In genomic region chr2:69760980-69761379, GRCm38 (mm10) we compare ENCODE assay signal across 26 mouse cellular contexts. TPM values are rescaled to one million over a fixed set of nuclear protein-coding genes. Genes with fewer than 3 reads are reported as not detected.
DNase-seq lines count a peak whose midpoint lies in the region; ATAC-seq and TF ChIP-seq lines count a peak whose summit lies in the region.
"Had no signal": no experiment of that assay in that cellular context is flagged by ENCODE, and none has a peak within 500 bp of the region (broad histone marks: within the 10 kb centered on the region; RNA-seq: fewer than 3 reads in every experiment).

No protein-coding gene starts in this region.

- no peaks in the 10 kb centered on the region for H3K36me3 ChIP-seq in forebrain, embryonic 14.5 days (ENCODE audit: control insufficient read depth, insufficient read depth, low read length)
- no peaks in the 10 kb centered on the region for H3K36me3 ChIP-seq in forebrain, embryonic 11.5 days (ENCODE audit: control insufficient read depth, insufficient read depth, low read length)
- H3K36me3 ChIP-seq in neural tube, embryonic 11.5 days (ENCODE audit: control insufficient read depth, insufficient read depth, low read length), result no peaks in the 10 kb centered on the region
- no peaks in the 10 kb centered on the region for H3K36me3 ChIP-seq in neural tube, embryonic 15.5 days
- H3K36me3 ChIP-seq in hindbrain, postnatal 0 days (ENCODE audit: insufficient read depth, low read length), result no peaks in the 10 kb centered on the region
- no peaks in the 10 kb centered on the region for H3K36me3 ChIP-seq in midbrain, postnatal 0 days (ENCODE audit: insufficient read depth, low read length)
- H3K36me3 ChIP-seq: forebrain, embryonic 15.5 days; G1E; limb, embryonic 12.5 days; liver, embryonic 15.5 days had no signal

- no peak for ATAC-seq in forebrain, embryonic 14.5 days
- ATAC-seq in forebrain, embryonic 11.5 days (replicated peaks; ENCODE audit: low FRiP score), result no peak
- peak; percentile 83 for ATAC-seq in neural tube, embryonic 11.5 days (ENCODE audit: insufficient read depth, low FRiP score, low TSS enrichment)
- ATAC-seq in neural tube, embryonic 15.5 days (ENCODE audit: low FRiP score), result no peak
- ATAC-seq in hindbrain, postnatal 0 days, result peak; percentile 64; the same call in 1 of the 2 replicates
- no peak for ATAC-seq in midbrain, postnatal 0 days (ENCODE audit: low FRiP score)
- ATAC-seq: forebrain, embryonic 15.5 days; inflammation-experienced regulatory T-cells, adult 6 months had no signal

- no peaks in the 10 kb centered on the region for H3K9me3 ChIP-seq in forebrain, embryonic 14.5 days (replicated peaks; ENCODE audit: control insufficient read depth, low read length)
- no peaks in the 10 kb centered on the region for H3K9me3 ChIP-seq in forebrain, embryonic 11.5 days (ENCODE audit: control insufficient read depth, low read length)
- H3K9me3 ChIP-seq in neural tube, embryonic 11.5 days (ENCODE audit: control insufficient read depth, low read length), result no peaks in the 10 kb centered on the region
- no peaks in the 10 kb centered on the region for H3K9me3 ChIP-seq in neural tube, embryonic 15.5 days (replicated peaks)
- H3K9me3 ChIP-seq in hindbrain, postnatal 0 days (ENCODE audit: low read length), result no peaks in the 10 kb centered on the region
- no peaks in the 10 kb centered on the region for H3K9me3 ChIP-seq in midbrain, postnatal 0 days (ENCODE audit: low read length)
- H3K9me3 ChIP-seq: forebrain, embryonic 15.5 days; G1E; limb, embryonic 12.5 days; liver, embryonic 15.5 days had no signal

- no peak overlapping the region for H3K4me3 ChIP-seq in forebrain, embryonic 14.5 days (ENCODE audit: low read depth, low read length)
- no peak overlapping the region for H3K4me3 ChIP-seq in forebrain, embryonic 11.5 days (ENCODE audit: low read depth, low read length)
- H3K4me3 ChIP-seq in neural tube, embryonic 11.5 days (ENCODE audit: low read depth, low read length), result no peak overlapping the region
- no peak overlapping the region for H3K4me3 ChIP-seq in neural tube, embryonic 15.5 days (replicated peaks)
- no peak overlapping the region for H3K4me3 ChIP-seq in hindbrain, postnatal 0 days (ENCODE audit: low read length)
- H3K4me3 ChIP-seq in midbrain, postnatal 0 days (ENCODE audit: low read depth, low read length), result no peak overlapping the region
- H3K4me3 ChIP-seq: forebrain, embryonic 15.5 days; limb, embryonic 12.5 days; liver, embryonic 15.5 days had no signal

- no peaks in the 10 kb centered on the region for H3K27me3 ChIP-seq in forebrain, embryonic 14.5 days (replicated peaks; ENCODE audit: control insufficient read depth, insufficient read depth, low read length)
- H3K27me3 ChIP-seq in forebrain, embryonic 11.5 days (ENCODE audit: control insufficient read depth, insufficient read depth, low read length), result no peaks in the 10 kb centered on the region
- H3K27me3 ChIP-seq in neural tube, embryonic 11.5 days (ENCODE audit: control insufficient read depth, insufficient read depth, low read length), result no peaks in the 10 kb centered on the region
- H3K27me3 ChIP-seq in neural tube, embryonic 15.5 days (replicated peaks), result no peaks in the 10 kb centered on the region
- H3K27me3 ChIP-seq in hindbrain, postnatal 0 days (ENCODE audit: insufficient read depth, low read length), result no peaks in the 10 kb centered on the region
- no peaks in the 10 kb centered on the region for H3K27me3 ChIP-seq in midbrain, postnatal 0 days (ENCODE audit: insufficient read depth, low read length)
- H3K27me3 ChIP-seq: forebrain, embryonic 15.5 days; limb, embryonic 12.5 days; liver, embryonic 15.5 days had no signal

- 64% methylated on average over 5 of the region's 5 CpGs for WGBS in forebrain, embryonic 14.5 days
- WGBS in forebrain, embryonic 11.5 days, result 59% methylated on average over 5 of the region's 5 CpGs
- 48% methylated on average over 5 of the region's 5 CpGs for WGBS in neural tube, embryonic 11.5 days
- 20% methylated on average over 5 of the region's 5 CpGs for WGBS in neural tube, embryonic 15.5 days
- 17% methylated on average over 5 of the region's 5 CpGs for WGBS in hindbrain, postnatal 0 days
- 10% methylated on average over 5 of the region's 5 CpGs for WGBS in midbrain, postnatal 0 days

- no peak overlapping the region for H3K27ac ChIP-seq in forebrain, embryonic 14.5 days (ENCODE audit: low read depth, low read length)
- no peak overlapping the region for H3K27ac ChIP-seq in forebrain, embryonic 11.5 days (ENCODE audit: low read depth, low read length)
- 0 out of 2 replicates have a peak overlapping the region, but pooled peaks have one; percentile 63 for H3K27ac ChIP-seq in neural tube, embryonic 11.5 days (ENCODE audit: low read depth, low read length)
- no peak overlapping the region for H3K27ac ChIP-seq in neural tube, embryonic 15.5 days (replicated peaks)
- H3K27ac ChIP-seq in hindbrain, postnatal 0 days, result no peak overlapping the region; the same call in 1 of the 2 replicates
- H3K27ac ChIP-seq in midbrain, postnatal 0 days (ENCODE audit: low read depth, low read length), result no peak overlapping the region
- H3K27ac ChIP-seq: forebrain, embryonic 15.5 days; limb, embryonic 12.5 days; liver, embryonic 15.5 days had no signal

- H3K9ac ChIP-seq in forebrain, embryonic 14.5 days (ENCODE audit: low read length), result no peak overlapping the region
- no peak overlapping the region for H3K9ac ChIP-seq in forebrain, embryonic 11.5 days (ENCODE audit: low read length)
- H3K9ac ChIP-seq in neural tube, embryonic 11.5 days (ENCODE audit: low read length), result no peak overlapping the region
- no peak overlapping the region for H3K9ac ChIP-seq in neural tube, embryonic 15.5 days (replicated peaks)
- no peak overlapping the region for H3K9ac ChIP-seq in hindbrain, postnatal 0 days (replicated peaks; ENCODE audit: low read length)
- H3K9ac ChIP-seq in midbrain, postnatal 0 days (replicated peaks; ENCODE audit: low read length, poor library complexity, severe bottlenecking), result no peak overlapping the region
- H3K9ac ChIP-seq: forebrain, embryonic 15.5 days; limb, embryonic 12.5 days; liver, embryonic 15.5 days; lung, embryonic 14.5 days had no signal

- no peak for TF ChIP-seq CTCF in hindbrain, postnatal 0 days (IDR thresholded peaks at IDR 0.05; ENCODE audit: low read depth)
- TF ChIP-seq CTCF in midbrain, postnatal 0 days (IDR thresholded peaks at IDR 0.05), result no peak

- no peaks in the 10 kb centered on the region for H3K4me1 ChIP-seq in forebrain, embryonic 14.5 days (ENCODE audit: control insufficient read depth, insufficient read depth, low read length)
- H3K4me1 ChIP-seq in forebrain, embryonic 11.5 days (replicated peaks; ENCODE audit: control insufficient read depth, insufficient read depth, low read length), result no peaks in the 10 kb centered on the region
- H3K4me1 ChIP-seq in neural tube, embryonic 11.5 days (ENCODE audit: control insufficient read depth, insufficient read depth, low read length), result no peaks in the 10 kb centered on the region
- H3K4me1 ChIP-seq in neural tube, embryonic 15.5 days, result no peaks in the 10 kb centered on the region
- H3K4me1 ChIP-seq in hindbrain, postnatal 0 days (ENCODE audit: insufficient read depth, low read length), result no peaks in the 10 kb centered on the region
- no peaks in the 10 kb centered on the region for H3K4me1 ChIP-seq in midbrain, postnatal 0 days (ENCODE audit: insufficient read depth, low read length)
- H3K4me1 ChIP-seq: forebrain, embryonic 15.5 days; limb, embryonic 12.5 days; liver, embryonic 15.5 days had no signal

- DNase-seq in forebrain, embryonic 14.5 days (ENCODE audit: low spot score), result peak; percentile 2
- DNase-seq in forebrain, embryonic 11.5 days (ENCODE audit: low spot score), result no peak
- DNase-seq in neural tube, embryonic 11.5 days (ENCODE audit: low spot score), result peak; percentile 27
- DNase-seq in hindbrain, postnatal 0 days (ENCODE audit: low spot score), result peak; percentile 31
- DNase-seq in midbrain, postnatal 0 days (ENCODE audit: low spot score), result peak; percentile 17
- DNase-seq in right cerebral cortex, postnatal 4 days, result no peak
- DNase-seq in thymus, adult 18-20 months, result no peak
- DNase-seq: adrenal gland, adult 8-10 months; cerebellum, adult 8-10 months; cerebellum, postnatal 36 days; gastrocnemius, postnatal 25 days; heart, adult 18-20 months; heart, postnatal 36 days; kidney, adult 11 months; kidney, postnatal 14 days; layer of hippocampus, adult 9-11 months; lung, embryonic 14.5 days had no signal

- H3K4me2 ChIP-seq in forebrain, embryonic 14.5 days (ENCODE audit: low read length), result no peak overlapping the region
- H3K4me2 ChIP-seq in forebrain, embryonic 11.5 days (ENCODE audit: low read depth, low read length, severe bottlenecking), result no peak overlapping the region
- H3K4me2 ChIP-seq in neural tube, embryonic 11.5 days (ENCODE audit: low read depth), result no peak overlapping the region
- no peak overlapping the region for H3K4me2 ChIP-seq in neural tube, embryonic 15.5 days
- H3K4me2 ChIP-seq in hindbrain, postnatal 0 days (ENCODE audit: low read depth, low read length), result no peak overlapping the region
- no peak overlapping the region for H3K4me2 ChIP-seq in midbrain, postnatal 0 days (ENCODE audit: low read depth, low read length, poor library complexity, severe bottlenecking)
- H3K4me2 ChIP-seq: forebrain, embryonic 15.5 days; heart, embryonic 11.5 days; limb, embryonic 12.5 days; liver, embryonic 15.5 days; lung, embryonic 14.5 days had no signal

RNA-seq across cellular contexts. Expression of gene Ccdc173, which starts 28.4 kb away (rescaled TPM):
- 1.7 and 2.3 TPM in 2 replicates for polyA plus RNA-seq in forebrain, embryonic 14.5 days (2014; fragmentation: Nextera tagmentation; extraction: Ambion mirVana)
- polyA plus RNA-seq in forebrain, embryonic 11.5 days (2014; fragmentation: Nextera tagmentation; extraction: Ambion mirVana), result 4.2 and 4.8 TPM in 2 replicates
- 2.8 and 2.9 TPM in 2 replicates for polyA plus RNA-seq in neural tube, embryonic 11.5 days (2014; fragmentation: Nextera tagmentation; extraction: Ambion mirVana)
- 1.9 and 2.2 TPM in 2 replicates for polyA plus RNA-seq in neural tube, embryonic 15.5 days (2015; fragmentation: Nextera tagmentation; extraction: Ambion mirVana)
- total RNA-seq in hindbrain, postnatal 0 days (2014; rRNA removed), result 0.10 TPM in 1 of 2 replicates, not detected in the other
- 1.7 and 1.9 TPM in 2 replicates for polyA plus RNA-seq in hindbrain, postnatal 0 days (2015; fragmentation: Nextera tagmentation; extraction: Ambion mirVana)
- total RNA-seq in midbrain, postnatal 0 days (2014; rRNA removed), result 0.99 and 1.1 TPM in 2 replicates
- polyA plus RNA-seq in midbrain, postnatal 0 days (2015; fragmentation: Nextera tagmentation; extraction: Ambion mirVana), result 1.4 and 2.0 TPM in 2 replicates
- polyA plus RNA-seq: liver, adult 2 months; small intestine, adult 2 months had no signal

RNA-seq across cellular contexts. Expression of gene Phospho2, which starts 28.4 kb away (rescaled TPM):
- polyA plus RNA-seq in forebrain, embryonic 14.5 days (2014; fragmentation: Nextera tagmentation; extraction: Ambion mirVana), result 43.1 and 45.4 TPM in 2 replicates
- 34.5 and 39.1 TPM in 2 replicates for polyA plus RNA-seq in forebrain, embryonic 11.5 days (2014; fragmentation: Nextera tagmentation; extraction: Ambion mirVana)
- 39.3 and 40.5 TPM in 2 replicates for polyA plus RNA-seq in neural tube, embryonic 11.5 days (2014; fragmentation: Nextera tagmentation; extraction: Ambion mirVana)
- 35.0 and 36.3 TPM in 2 replicates for polyA plus RNA-seq in neural tube, embryonic 15.5 days (2015; fragmentation: Nextera tagmentation; extraction: Ambion mirVana)
- 14.3 and 19.8 TPM in 2 replicates for total RNA-seq in hindbrain, postnatal 0 days (2014; rRNA removed)
- 27.6 and 29.7 TPM in 2 replicates for polyA plus RNA-seq in hindbrain, postnatal 0 days (2015; fragmentation: Nextera tagmentation; extraction: Ambion mirVana)
- 29.7 and 31.8 TPM in 2 replicates for total RNA-seq in midbrain, postnatal 0 days (2014; rRNA removed)
- polyA plus RNA-seq in midbrain, postnatal 0 days (2015; fragmentation: Nextera tagmentation; extraction: Ambion mirVana), result 31.6 and 33.4 TPM in 2 replicates

RNA-seq across cellular contexts. Expression of gene Ppig, which starts 38.6 kb away (rescaled TPM):
- 77.8 and 83.6 TPM in 2 replicates for polyA plus RNA-seq in forebrain, embryonic 14.5 days (2014; fragmentation: Nextera tagmentation; extraction: Ambion mirVana)
- 135 and 146 TPM in 2 replicates for polyA plus RNA-seq in forebrain, embryonic 11.5 days (2014; fragmentation: Nextera tagmentation; extraction: Ambion mirVana)
- polyA plus RNA-seq in neural tube, embryonic 11.5 days (2014; fragmentation: Nextera tagmentation; extraction: Ambion mirVana), result 105 and 115 TPM in 2 replicates
- 133 and 136 TPM in 2 replicates for polyA plus RNA-seq in neural tube, embryonic 15.5 days (2015; fragmentation: Nextera tagmentation; extraction: Ambion mirVana)
- total RNA-seq in hindbrain, postnatal 0 days (2014; rRNA removed), result 9.9 and 11.3 TPM in 2 replicates
- polyA plus RNA-seq in hindbrain, postnatal 0 days (2015; fragmentation: Nextera tagmentation; extraction: Ambion mirVana), result 125 and 139 TPM in 2 replicates
- 13.6 and 20.7 TPM in 2 replicates for total RNA-seq in midbrain, postnatal 0 days (2014; rRNA removed)
- polyA plus RNA-seq in midbrain, postnatal 0 days (2015; fragmentation: Nextera tagmentation; extraction: Ambion mirVana), result 119 and 140 TPM in 2 replicates

RNA-seq across cellular contexts. Expression of gene Fastkd1, which starts 47.7 kb away (rescaled TPM):
- polyA plus RNA-seq in forebrain, embryonic 14.5 days (2014; fragmentation: Nextera tagmentation; extraction: Ambion mirVana), result 13.7 and 16.8 TPM in 2 replicates
- 22.3 and 22.7 TPM in 2 replicates for polyA plus RNA-seq in forebrain, embryonic 11.5 days (2014; fragmentation: Nextera tagmentation; extraction: Ambion mirVana)
- 19.5 and 22.5 TPM in 2 replicates for polyA plus RNA-seq in neural tube, embryonic 11.5 days (2014; fragmentation: Nextera tagmentation; extraction: Ambion mirVana)
- polyA plus RNA-seq in neural tube, embryonic 15.5 days (2015; fragmentation: Nextera tagmentation; extraction: Ambion mirVana), result 14.9 and 15.0 TPM in 2 replicates
- total RNA-seq in hindbrain, postnatal 0 days (2014; rRNA removed), result 17.1 and 18.1 TPM in 2 replicates
- 10.8 and 12.3 TPM in 2 replicates for polyA plus RNA-seq in hindbrain, postnatal 0 days (2015; fragmentation: Nextera tagmentation; extraction: Ambion mirVana)
- total RNA-seq in midbrain, postnatal 0 days (2014; rRNA removed), result 22.6 and 25.0 TPM in 2 replicates
- 12.6 and 13.8 TPM in 2 replicates for polyA plus RNA-seq in midbrain, postnatal 0 days (2015; fragmentation: Nextera tagmentation; extraction: Ambion mirVana)

Comparison
In these comparisons a context has a peak if more than half of its experiments do, and no peak if none do; other contexts are left out.
1. ATAC-seq: peak in neural tube, embryonic 11.5 days (single experiment) and hindbrain, postnatal 0 days (single experiment); none in forebrain, embryonic 14.5 days (single experiment), forebrain, embryonic 11.5 days (single experiment), neural tube, embryonic 15.5 days (single experiment) and midbrain, postnatal 0 days (single experiment).
2. DNase-seq: peak in forebrain, embryonic 14.5 days (single experiment), neural tube, embryonic 11.5 days (single experiment), hindbrain, postnatal 0 days (single experiment) and midbrain, postnatal 0 days (single experiment); none in forebrain, embryonic 11.5 days (single experiment), right cerebral cortex, postnatal 4 days (single experiment) and thymus, adult 18-20 months (0 of 2).